Mouse (Mus musculus) liver, embryonic 11.5 days (tissue): ENCODE results near the gene Cdh22. TPM values are rescaled to one million over a fixed set of nuclear protein-coding genes. Genes with fewer than 3 reads are reported as not detected.
A peak's percentile ranks its signal among the peaks of the same experiment; 100 is the strongest.

Source experiments
- ATAC-seq: fragments of 200-750 bp; cut with Nextera tagmentation; replicated peaks from 2 replicates; pipeline ENCODE4 v1.8.0; 2017; ENCODE audit warnings: moderate number of reproducible peaks, mild to moderate bottlenecking, moderate TSS enrichment, moderate library complexity; ENCODE audit not compliant: low FRiP score
- DNase-seq: peaks from one replicate; pipeline ENCODE4 v3.0.0-alpha.2; 2017; ENCODE audit warnings: low spot score
- H3K27ac ChIP-seq: fragments of 300-500 bp; sonication (generic); 2 replicates; pipeline ENCODE4 v1.5.1; 2014; ENCODE audit warnings: mild to moderate bottlenecking, low read depth, low read length, control low read depth
- H3K27me3 ChIP-seq: fragments of 300-500 bp; sonication (generic); replicated peaks from 2 replicates; pipeline ENCODE4 v1.6.1; 2014; ENCODE audit warnings: low read length, mixed read lengths; ENCODE audit not compliant: control insufficient read depth, insufficient read depth
- H3K36me3 ChIP-seq: fragments of 300-500 bp; sonication (generic); 2 replicates; pipeline ENCODE4 v1.6.1; 2014; ENCODE audit warnings: mild to moderate bottlenecking, low read length, moderate library complexity, mixed read lengths; ENCODE audit not compliant: control insufficient read depth, insufficient read depth
- H3K4me1 ChIP-seq: fragments of 300-500 bp; sonication (generic); replicated peaks from 2 replicates; pipeline ENCODE4 v1.6.1; 2014; ENCODE audit warnings: low read length, mixed read lengths; ENCODE audit not compliant: control insufficient read depth, insufficient read depth
- H3K4me2 ChIP-seq: fragments of 300-500 bp; sonication (generic); 2 replicates; pipeline ENCODE4 v1.6.1; 2014; ENCODE audit warnings: mild to moderate bottlenecking, control low read depth, moderate library complexity
- H3K4me3 ChIP-seq: fragments of 300-500 bp; sonication (generic); 2 replicates; pipeline ENCODE4 v1.5.1; 2014; ENCODE audit warnings: low read depth, low read length, control low read depth
- H3K9ac ChIP-seq: fragments of 300-500 bp; sonication (generic); 2 replicates; pipeline ENCODE4 v1.6.1; 2014; ENCODE audit warnings: low read depth, low read length, control low read depth
- H3K9me3 ChIP-seq: fragments of 300-500 bp; sonication (generic); 2 replicates; pipeline ENCODE4 v1.6.1; 2016; ENCODE audit warnings: low read length, inconsistent platforms, mixed read lengths; ENCODE audit not compliant: control insufficient read depth
- WGBS: fragments of 180-500 bp; shearing (Covaris S2); extraction: QIAGEN DNeasy Blood & Tissue Kit; methylation state at CpG from one replicate; pipeline ENCODE4 v1.1.7; 2014; 5-methylcytosine and 5-hydroxymethylcytosine counted together
- polyA plus RNA-seq: library from polyadenylated mRNA; unstranded; fragments of >200 nt; fragmentation: Nextera tagmentation; extraction: Ambion mirVana; gene quantifications from 2 replicates; pipeline ENCODE4 v1.2.1, GENCODE M21; 2014

Cdh22 gene
- polyA plus RNA-seq, 1 experiment from 2014 or later = 0.11 TPM

- DNase-seq = no peak
These were observed 74.2 kb downstream of the Cdh22 start for GRCm38 (mm10) chr2:165160466-165160865.

GRCm38 (mm10) chr2:165159055-165159688 is 75.5 kb downstream of the Cdh22 start:
- no peak overlapping the region for H3K27ac ChIP-seq
- no peak overlapping the region for H3K4me3 ChIP-seq
- DNase-seq (peak; percentile 55), ATAC-seq (no peak)
- no peak overlapping the region for H3K9ac ChIP-seq
- WGBS = 19% methylated on average over 15 of the region's 15 CpGs
- H3K9me3 ChIP-seq = no peaks in the 10 kb centered on the region
- H3K27me3 ChIP-seq = peaks cover under 1% of the 10 kb centered on the region
- H3K4me1 ChIP-seq = no peaks in the 10 kb centered on the region
- no peaks in the 10 kb centered on the region for H3K36me3 ChIP-seq
- no peak overlapping the region for H3K4me2 ChIP-seq

More at GRCm38 (mm10) chr2:165160466-165160865, 74.2 kb downstream of the Cdh22 start:
- no peak for ATAC-seq
- no peak overlapping the region for H3K9ac ChIP-seq
- no peaks in the 10 kb centered on the region for H3K4me1 ChIP-seq
- peaks cover 8% of the 10 kb centered on the region for H3K27me3 ChIP-seq
- H3K4me3 ChIP-seq = no peak overlapping the region
- H3K27ac ChIP-seq = no peak overlapping the region
- WGBS = 20% methylated on average over 5 of the region's 5 CpGs
- no peak overlapping the region for H3K4me2 ChIP-seq
- H3K36me3 ChIP-seq = no peaks in the 10 kb centered on the region
- H3K9me3 ChIP-seq = no peaks in the 10 kb centered on the region

GRCm38 (mm10) chr2:165158317-165158716 is 76.3 kb downstream of the Cdh22 start:
- Histone ChIP-seq H3K27me3 (no peaks in the 10 kb centered on the region; the same call in 1 of the 2 replicates), H3K9me3 (no peaks in the 10 kb centered on the region), H3K4me3 (no peak overlapping the region), H3K4me2 (no peak overlapping the region), H3K27ac (no peak overlapping the region), H3K36me3 (no peaks in the 10 kb centered on the region), H3K9ac (no peak overlapping the region), H3K4me1 (no peaks in the 10 kb centered on the region)
- ATAC-seq (no peak), DNase-seq (no peak)
- WGBS = 64% methylated on average over 4 of the region's 4 CpGs

DNA sequence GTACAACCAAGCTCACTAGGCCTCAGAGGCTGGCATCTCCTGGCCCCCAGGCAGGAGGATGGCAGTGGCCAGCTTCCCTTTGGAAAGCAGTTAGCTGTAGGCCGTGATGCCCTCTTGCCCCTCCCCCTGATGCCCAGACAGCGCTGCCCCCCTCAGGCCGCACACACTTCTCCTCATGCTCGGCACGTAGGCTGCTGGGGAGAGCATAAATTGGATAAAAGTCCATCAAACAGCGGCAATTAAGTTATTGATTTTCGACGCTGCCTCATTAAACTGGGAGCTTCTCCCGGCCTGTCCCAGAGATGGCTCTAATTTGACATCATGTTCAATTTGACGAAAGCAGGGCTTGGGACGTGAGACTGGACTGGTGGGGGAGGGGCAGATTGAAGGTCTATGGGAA is 76.8 kb downstream of the Cdh22 start:
- no peak overlapping the region for H3K4me3 ChIP-seq
- H3K36me3 ChIP-seq = no peaks in the 10 kb centered on the region
- H3K9me3 ChIP-seq = no peaks in the 10 kb centered on the region
- no peak for DNase-seq
- H3K9ac ChIP-seq = no peak overlapping the region
- ATAC-seq = no peak
- no peak overlapping the region for H3K27ac ChIP-seq
- no peaks in the 10 kb centered on the region for H3K4me1 ChIP-seq
- no peak overlapping the region for H3K4me2 ChIP-seq
- H3K27me3 ChIP-seq = peaks cover 3% of the 10 kb centered on the region
- WGBS = 75% methylated on average over 11 of the region's 11 CpGs

DNA sequence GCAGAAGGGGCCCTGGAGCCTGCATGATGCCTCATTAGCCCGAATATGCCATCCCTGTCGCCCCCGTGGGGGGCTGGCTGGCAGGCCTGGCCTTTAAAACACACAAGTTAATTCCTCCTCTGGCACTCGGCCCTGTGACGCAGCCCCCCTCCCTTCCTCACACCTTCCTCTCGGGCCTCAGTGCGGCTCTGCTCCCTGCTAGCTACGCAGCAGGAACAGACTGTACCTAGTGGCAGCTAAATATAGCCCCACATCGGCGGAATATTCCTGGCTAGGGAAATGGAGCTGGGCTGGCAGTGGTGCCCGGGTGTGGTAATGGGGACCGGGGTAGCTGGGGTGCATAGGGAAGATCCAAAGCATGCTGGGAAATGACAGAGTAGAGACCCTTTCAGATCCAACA is 81.6 kb downstream of the Cdh22 start:
- H3K4me3 ChIP-seq = no peak overlapping the region

DNA sequence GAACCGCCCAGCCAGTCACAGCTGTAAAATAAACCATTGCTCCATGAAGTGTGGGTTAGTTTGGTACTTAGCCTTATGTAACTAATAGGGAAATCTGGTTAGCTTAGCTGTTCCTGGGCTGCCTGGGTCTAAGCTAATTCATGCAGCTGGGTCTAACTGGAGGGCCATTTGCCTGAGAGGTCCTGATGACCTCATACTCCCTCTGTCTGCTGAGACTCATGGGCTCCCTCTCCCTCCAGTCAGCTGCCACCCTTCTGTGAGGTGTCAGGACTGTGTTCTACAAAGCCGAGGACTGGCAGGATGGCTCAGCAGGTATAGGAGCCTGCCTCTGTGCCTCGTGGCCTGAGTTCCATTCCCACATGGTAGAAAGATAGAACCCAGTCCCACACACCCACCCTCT is 84.9 kb downstream of the Cdh22 start:
- WGBS = 63% methylated on average over 3 of the region's 3 CpGs
- no peak for ATAC-seq
- Histone ChIP-seq H3K9ac (no peak overlapping the region), H3K9me3 (no peaks in the 10 kb centered on the region), H3K36me3 (no peaks in the 10 kb centered on the region), H3K4me1 (no peaks in the 10 kb centered on the region), H3K27me3 (peaks cover 9% of the 10 kb centered on the region; the same call in 1 of the 2 replicates), H3K4me2 (no peak overlapping the region), H3K4me3 (no peak overlapping the region), H3K27ac (no peak overlapping the region)
- DNase-seq = no peak

More for the DNA sequence above, 81.6 kb downstream of the Cdh22 start:
- Histone ChIP-seq H3K27me3 (peaks cover 7% of the 10 kb centered on the region), H3K9me3 (no peaks in the 10 kb centered on the region), H3K4me1 (no peaks in the 10 kb centered on the region), H3K4me2 (no peak overlapping the region), H3K27ac (no peak overlapping the region), H3K36me3 (no peaks in the 10 kb centered on the region), H3K9ac (no peak overlapping the region)
- DNase-seq (no peak), ATAC-seq (no peak)
- 15% methylated on average over 12 of the region's 12 CpGs for WGBS

DNA sequence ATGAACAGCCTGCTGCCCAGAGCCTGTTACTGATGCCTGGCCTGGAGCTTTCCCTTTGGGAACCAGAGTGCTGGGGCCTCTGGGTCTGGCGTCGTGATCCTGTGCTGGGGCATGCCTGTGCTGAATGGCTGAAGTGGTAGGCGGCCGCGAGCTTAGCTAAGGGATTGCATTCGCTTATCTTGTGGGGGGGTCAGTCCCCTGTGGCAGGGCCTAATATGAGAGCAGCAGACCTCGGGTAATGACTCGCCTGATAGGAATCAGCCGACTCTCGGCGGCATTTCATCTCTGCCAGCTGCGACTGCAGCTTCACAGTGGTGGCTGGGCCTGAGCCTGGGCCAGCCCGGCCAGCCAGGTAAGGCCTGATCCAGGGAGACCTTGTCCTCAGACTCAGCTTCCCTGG is 88.8 kb downstream of the Cdh22 start:
- Histone ChIP-seq H3K27me3 (peaks cover 37% of the 10 kb centered on the region), H3K36me3 (no peaks in the 10 kb centered on the region), H3K4me3 (no peak overlapping the region), H3K4me1 (0 out of 2 replicates have a peak, but pooled peaks cover 1% of the 10 kb centered on the region), H3K27ac (no peak overlapping the region), H3K9me3 (no peaks in the 10 kb centered on the region), H3K9ac (no peak overlapping the region), H3K4me2 (no peak overlapping the region)
- ATAC-seq (no peak), DNase-seq (no peak)
- 62% methylated on average over 13 of the region's 13 CpGs for WGBS

GRCm38 (mm10) chr2:165143487-165143886 is 91.2 kb downstream of the Cdh22 start:
- Histone ChIP-seq H3K9ac (no peak overlapping the region), H3K36me3 (no peaks in the 10 kb centered on the region), H3K9me3 (no peaks in the 10 kb centered on the region), H3K4me2 (no peak overlapping the region), H3K27ac (no peak overlapping the region), H3K27me3 (peaks cover 43% of the 10 kb centered on the region), H3K4me3 (no peak overlapping the region), H3K4me1 (0 out of 2 replicates have a peak, but pooled peaks cover 2% of the 10 kb centered on the region)
- no peak for DNase-seq
- ATAC-seq = no peak
- 60% methylated on average over 14 of the region's 14 CpGs for whole genome bisulfite sequencing

- ATAC-seq = no peak
- Histone ChIP-seq H3K4me3 (no peak overlapping the region), H3K9me3 (no peaks in the 10 kb centered on the region), H3K27me3 (peaks cover 31% of the 10 kb centered on the region), H3K4me2 (no peak overlapping the region), H3K4me1 (peaks cover 13% of the 10 kb centered on the region), H3K9ac (no peak overlapping the region), H3K36me3 (no peaks in the 10 kb centered on the region), H3K27ac (no peak overlapping the region)
- DNase-seq = no peak
- WGBS = 20% methylated on average over 16 of the region's 16 CpGs
These were observed 98.6 kb downstream of the Cdh22 start for GRCm38 (mm10) chr2:165136049-165136448.
